Mouse (Mus musculus): ENCODE results near the gene Aoah. TPM values are rescaled to one million over a fixed set of nuclear protein-coding genes. Genes with fewer than 3 reads are reported as not detected.

Aoah gene
- polyA plus RNA-seq, 1 experiment: 0.72 TPM

DNA sequence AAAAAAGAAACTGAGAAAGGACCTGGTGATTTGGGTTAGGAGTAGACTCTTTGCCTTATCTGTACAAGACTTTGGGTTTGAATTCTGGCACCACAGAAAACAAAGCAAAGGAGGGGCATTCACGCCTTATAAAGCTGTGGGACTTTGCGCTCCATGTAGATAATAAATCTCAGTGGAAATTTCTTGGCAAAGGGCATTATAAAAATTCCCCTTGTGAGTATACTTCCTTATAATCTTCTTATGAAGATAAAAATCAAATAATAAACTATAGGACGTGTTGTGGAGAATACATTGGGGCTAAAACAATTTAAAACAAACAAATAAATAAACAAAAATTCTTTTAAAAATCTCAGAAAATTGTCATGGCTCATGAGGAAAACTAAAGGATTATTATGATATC is 280.9 kb downstream of the Aoah start, which contains the start of gene Olfr1370:
Gene Olfr1370 (minus strand): TSS at position 101 of the 400 bp plus-strand sequence.
- DNase-seq (ENCODE audit: low read depth): no peak

DNA sequence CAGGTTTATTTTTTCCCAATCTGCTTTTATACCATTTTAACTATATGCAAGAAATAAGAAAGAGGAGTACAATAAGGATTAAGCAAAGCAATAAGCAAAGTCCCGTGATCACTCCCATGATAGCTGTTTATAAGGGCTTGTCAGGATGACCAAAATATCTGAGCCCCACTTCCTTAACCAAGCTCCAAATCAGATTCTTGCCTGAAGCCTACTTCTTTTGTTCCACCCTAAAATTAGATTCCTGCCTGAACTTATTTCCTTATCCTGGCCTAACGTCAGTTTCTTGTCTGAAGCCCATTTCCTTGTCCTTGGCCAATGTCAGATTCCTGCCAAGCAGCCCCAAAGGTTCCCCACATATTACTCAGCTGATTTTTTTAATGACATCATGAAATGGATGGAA is 288.8 kb downstream of the Aoah start:
- no peak for DNase-seq (ENCODE audit: low read depth)
